Mouse (Mus musculus): Measurements from ENCODE around the gene Hes6. TPM values are rescaled to one million over a fixed set of nuclear protein-coding genes. Genes with fewer than 3 reads are reported as not detected.

Hes6 gene
- polyA plus RNA-seq, 1 experiment from 2014 or later = 61.5 TPM

DNA sequence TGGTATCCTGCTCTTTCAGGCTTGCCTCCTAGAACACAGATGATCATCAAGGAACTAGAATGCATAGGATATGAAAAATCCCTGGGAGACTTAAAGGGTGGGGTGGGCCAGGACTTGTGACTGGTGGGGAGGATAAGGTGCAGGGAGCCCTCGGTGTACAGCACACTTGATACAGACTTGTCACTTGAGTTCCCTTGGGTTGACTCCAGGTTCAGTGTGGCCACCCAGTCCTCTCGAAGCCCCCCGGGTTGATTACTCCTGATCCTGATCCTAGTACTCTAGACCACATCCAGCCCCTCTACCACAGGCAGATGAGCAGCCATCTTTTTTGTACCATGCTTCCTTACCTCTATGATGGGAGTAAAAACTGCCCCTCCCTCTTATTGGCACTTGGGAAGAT, 41.1 kb upstream of the Hes6 start:
- Histone ChIP-seq H3K9ac (peak overlapping the region; percentile 48; the same call in 1 of the 2 replicates), H3K36me3 (peaks cover 2% of the 10 kb centered on the region; the same call in 1 of the 2 replicates), H3K9me3 (no peaks in the 10 kb centered on the region), H3K4me3 (no peak overlapping the region), H3K4me1 (peaks cover 89% of the 10 kb centered on the region), H3K27ac (replicated peaks) (peak overlapping the region; percentile 76; the same call in 1 of the 2 replicates), H3K4me2 (no peak overlapping the region), H3K27me3 (replicated peaks) (no peaks in the 10 kb centered on the region)
- WGBS = 82% methylated on average over 3 of the region's 3 CpGs
- ATAC-seq (ENCODE audit: extremely low read depth, insufficient number of reproducible peaks, low FRiP score, low TSS enrichment) = no peak

DNA sequence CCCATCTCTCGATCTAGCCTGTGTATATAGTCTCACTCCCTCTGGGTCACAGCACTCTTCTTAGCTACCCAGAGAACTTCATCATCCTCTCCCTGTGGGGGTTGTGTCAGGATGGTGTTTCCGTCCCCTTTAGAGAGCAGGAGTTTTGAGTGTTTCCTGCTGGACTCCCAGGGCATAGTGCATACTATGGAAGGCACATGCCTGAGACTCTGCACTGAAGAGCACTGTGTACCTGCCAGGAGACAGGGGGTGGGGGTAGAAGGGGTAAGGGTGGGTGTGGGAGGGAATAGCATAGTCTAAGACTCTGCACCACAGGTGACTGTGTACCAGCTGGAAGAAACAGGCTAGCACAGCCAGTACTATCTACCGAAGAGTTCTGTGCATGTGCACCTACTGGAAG, 40.5 kb upstream of the Hes6 start:
- Histone ChIP-seq H3K36me3 (peaks cover 2% of the 10 kb centered on the region; the same call in 1 of the 2 replicates), H3K4me3 (no peak overlapping the region), H3K4me1 (peaks cover 91% of the 10 kb centered on the region), H3K27me3 (replicated peaks) (no peaks in the 10 kb centered on the region), H3K27ac (replicated peaks) (no peak overlapping the region), H3K4me2 (no peak overlapping the region), H3K9ac (0 out of 2 replicates have a peak overlapping the region, but pooled peaks have one; percentile 7), H3K9me3 (no peaks in the 10 kb centered on the region)
- no peak for ATAC-seq (ENCODE audit: extremely low read depth, insufficient number of reproducible peaks, low FRiP score, low TSS enrichment)
- WGBS = 65% methylated on average over 3 of the region's 3 CpGs

DNA sequence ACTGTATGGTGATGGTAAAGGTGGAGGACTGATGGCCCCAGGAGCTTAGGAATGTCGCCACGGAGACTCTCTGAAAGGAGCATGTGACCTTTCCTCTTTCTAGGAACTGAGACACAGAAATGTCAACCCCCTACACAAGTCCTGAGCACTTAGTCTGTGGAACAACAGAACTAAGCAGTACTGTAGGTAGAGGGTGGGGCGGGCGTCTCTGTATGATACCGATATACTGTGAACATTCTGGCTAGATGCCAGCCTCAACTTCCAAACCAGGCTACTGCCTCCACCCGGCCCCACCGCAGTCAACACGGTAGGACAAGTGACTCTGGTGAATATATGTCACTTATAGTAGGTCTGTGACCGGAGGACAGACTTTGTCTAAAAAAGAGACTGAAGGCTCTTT, 40.1 kb upstream of the Hes6 start:
- H3K27me3 ChIP-seq (replicated peaks) = no peaks in the 10 kb centered on the region
- peaks cover 95% of the 10 kb centered on the region for H3K4me1 ChIP-seq
- no peak overlapping the region for H3K4me3 ChIP-seq
- ATAC-seq (ENCODE audit: extremely low read depth, insufficient number of reproducible peaks, low FRiP score, low TSS enrichment) = no peak
- H3K36me3 ChIP-seq = peaks cover 2% of the 10 kb centered on the region; the same call in 1 of the 2 replicates
- no peak overlapping the region for H3K9ac ChIP-seq
- no peak overlapping the region for H3K27ac ChIP-seq (replicated peaks)
- WGBS = 57% methylated on average over 9 of the region's 9 CpGs
- no peak overlapping the region for H3K4me2 ChIP-seq
- no peaks in the 10 kb centered on the region for H3K9me3 ChIP-seq

DNA sequence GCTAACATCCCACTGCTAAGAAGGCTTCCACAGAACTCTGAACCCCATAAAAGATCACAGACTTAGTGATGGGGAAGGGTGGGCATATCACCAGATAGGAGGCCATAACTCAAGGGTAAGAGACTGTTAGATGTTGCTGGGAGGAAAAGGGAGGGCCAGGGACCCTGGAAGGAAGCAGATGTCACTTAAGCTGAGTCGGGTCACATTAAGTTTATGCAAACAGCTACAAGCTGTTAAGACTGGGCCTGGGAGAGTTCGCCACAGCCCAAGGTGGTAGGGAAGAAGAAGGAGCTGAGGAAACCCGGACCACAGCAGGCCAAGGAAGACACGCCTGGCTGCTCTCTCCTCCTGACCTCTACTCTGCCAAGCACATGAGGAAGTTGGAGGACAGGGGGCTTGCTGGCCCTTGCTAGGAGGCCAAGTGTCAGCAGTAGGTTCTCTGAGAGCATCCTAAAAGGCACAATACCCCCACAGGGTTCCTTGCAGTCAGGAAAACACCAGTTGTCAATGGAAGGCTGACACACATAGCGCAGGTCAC, 37.8 kb upstream of the Hes6 start:
- WGBS = 58% methylated on average over 5 of the region's 5 CpGs
- no peak for ATAC-seq (ENCODE audit: extremely low read depth, insufficient number of reproducible peaks, low FRiP score, low TSS enrichment)
- Histone ChIP-seq H3K27me3 (replicated peaks) (no peaks in the 10 kb centered on the region), H3K4me1 (peaks cover 86% of the 10 kb centered on the region), H3K9ac (no peak overlapping the region), H3K27ac (replicated peaks) (peak overlapping the region; percentile 2), H3K4me3 (no peak overlapping the region), H3K36me3 (peaks cover 13% of the 10 kb centered on the region), H3K9me3 (peaks cover 6% of the 10 kb centered on the region), H3K4me2 (no peak overlapping the region)

DNA sequence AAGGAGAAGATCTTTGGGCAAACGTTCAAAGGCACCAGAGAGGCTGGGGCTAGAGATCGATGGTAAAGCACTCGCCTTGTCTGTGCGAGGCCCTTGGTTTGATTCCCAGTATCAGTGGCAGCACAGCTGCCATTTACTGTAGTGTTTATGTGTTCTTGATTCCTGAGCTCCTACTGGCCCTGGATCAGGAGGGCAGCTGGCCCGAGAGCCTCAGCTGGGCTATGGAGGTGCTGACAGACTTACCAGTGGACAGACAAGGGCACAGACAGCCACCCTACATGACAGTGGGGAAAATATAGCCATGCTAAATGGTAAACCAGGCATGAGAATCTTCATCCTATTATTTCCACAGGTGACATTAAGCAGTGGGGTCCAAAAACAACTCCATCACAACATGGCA, 37.0 kb upstream of the Hes6 start:
- ATAC-seq (ENCODE audit: extremely low read depth, insufficient number of reproducible peaks, low FRiP score, low TSS enrichment) = no peak
- Histone ChIP-seq H3K9ac (no peak overlapping the region), H3K4me1 (peaks cover 86% of the 10 kb centered on the region), H3K36me3 (peaks cover 13% of the 10 kb centered on the region), H3K27ac (replicated peaks) (0 out of 2 replicates have a peak overlapping the region, but pooled peaks have one; percentile 2), H3K9me3 (peaks cover 6% of the 10 kb centered on the region), H3K4me3 (no peak overlapping the region), H3K27me3 (replicated peaks) (no peaks in the 10 kb centered on the region), H3K4me2 (no peak overlapping the region)
- WGBS = 71% methylated on average over 5 of the region's 5 CpGs

DNA sequence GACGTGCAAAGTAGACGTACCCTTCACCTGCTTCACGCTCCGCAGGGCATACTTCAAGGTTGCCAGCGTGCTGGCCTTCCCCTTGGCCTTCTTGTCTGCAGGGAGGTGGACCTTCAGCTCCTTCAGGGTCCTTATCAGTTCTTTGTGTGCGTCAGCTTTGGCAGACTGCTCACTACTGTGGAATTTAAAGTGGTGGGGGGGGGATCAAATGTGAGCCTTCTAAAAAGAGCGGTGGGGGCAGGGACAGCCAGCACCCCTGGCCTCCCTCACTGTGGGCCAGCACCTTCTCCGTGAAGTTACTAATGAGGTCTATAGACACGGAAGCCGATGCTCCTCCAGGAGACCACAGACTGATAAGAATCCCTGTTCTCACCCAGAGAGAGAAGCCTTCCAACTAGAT, 34.9 kb upstream of the Hes6 start:
- Histone ChIP-seq H3K4me3 (no peak overlapping the region), H3K9me3 (peaks cover 6% of the 10 kb centered on the region), H3K27me3 (replicated peaks) (no peaks in the 10 kb centered on the region), H3K4me1 (peaks cover 70% of the 10 kb centered on the region), H3K36me3 (peaks cover 28% of the 10 kb centered on the region), H3K27ac (replicated peaks) (peak overlapping the region; percentile 83), H3K9ac (peak overlapping the region; percentile 52), H3K4me2 (peak overlapping the region; percentile 45)
- WGBS = 30% methylated on average over 10 of the region's 10 CpGs
- peak; percentile 43; the same call in 1 of the 2 replicates for ATAC-seq (ENCODE audit: extremely low read depth, insufficient number of reproducible peaks, low FRiP score, low TSS enrichment)

DNA sequence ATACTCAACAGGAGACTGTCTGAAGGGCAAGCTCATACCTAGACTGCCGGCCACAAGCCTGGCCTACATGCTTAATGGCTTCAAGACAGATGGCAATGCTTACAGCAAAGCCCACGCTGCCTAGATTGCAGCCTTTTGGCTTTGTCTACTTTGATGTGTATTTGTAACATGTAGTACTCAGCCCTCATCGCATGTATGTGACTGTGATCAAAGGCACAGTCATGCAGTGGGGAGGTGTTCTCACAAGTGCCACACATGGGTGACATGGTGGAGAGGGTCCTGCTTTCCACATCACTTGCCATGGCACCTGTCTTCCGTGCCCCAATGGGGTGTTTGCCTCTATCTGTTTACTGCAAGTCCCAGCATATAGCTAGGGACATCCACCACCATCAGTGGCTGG, 32.7 kb upstream of the Hes6 start:
- H3K27me3 ChIP-seq (replicated peaks) = no peaks in the 10 kb centered on the region
- H3K4me1 ChIP-seq = peaks cover 52% of the 10 kb centered on the region
- ATAC-seq (ENCODE audit: extremely low read depth, insufficient number of reproducible peaks, low FRiP score, low TSS enrichment) = no peak
- WGBS = 80% methylated on average over 4 of the region's 4 CpGs
- peaks cover 6% of the 10 kb centered on the region for H3K9me3 ChIP-seq
- H3K9ac ChIP-seq = peak overlapping the region; percentile 37; the same call in 1 of the 2 replicates
- no peak overlapping the region for H3K4me3 ChIP-seq
- H3K36me3 ChIP-seq = peaks cover 46% of the 10 kb centered on the region
- H3K4me2 ChIP-seq = no peak overlapping the region
- H3K27ac ChIP-seq (replicated peaks) = peak overlapping the region; percentile 80

DNA sequence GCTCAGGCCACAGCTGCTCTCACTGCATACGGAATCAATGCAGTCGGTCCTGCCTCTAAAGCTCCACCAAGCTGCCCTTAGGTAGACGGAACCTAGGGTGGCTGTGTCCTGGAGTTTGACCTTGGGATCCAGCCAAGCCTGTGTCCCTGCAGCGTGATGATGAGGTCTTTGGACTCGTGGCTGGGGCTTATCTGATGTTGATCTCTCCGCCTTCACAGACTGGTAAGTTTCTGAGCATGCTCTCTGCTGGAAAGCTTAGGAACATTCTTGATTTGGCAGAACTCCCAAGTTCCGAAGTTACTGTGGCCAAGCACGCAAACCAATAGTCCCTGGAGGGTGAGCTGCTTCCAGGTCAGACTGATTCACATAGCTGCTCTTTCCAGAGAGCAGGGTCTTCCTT, 32.2 kb upstream of the Hes6 start:
- ATAC-seq (ENCODE audit: extremely low read depth, insufficient number of reproducible peaks, low FRiP score, low TSS enrichment) = no peak
- Histone ChIP-seq H3K27me3 (replicated peaks) (no peaks in the 10 kb centered on the region), H3K9me3 (peaks cover 6% of the 10 kb centered on the region), H3K36me3 (peaks cover 51% of the 10 kb centered on the region), H3K4me3 (no peak overlapping the region), H3K4me1 (peaks cover 47% of the 10 kb centered on the region), H3K4me2 (no peak overlapping the region), H3K9ac (peak overlapping the region; percentile 37; the same call in 1 of the 2 replicates), H3K27ac (replicated peaks) (peak overlapping the region; percentile 80)
- WGBS = 33% methylated on average over 8 of the region's 8 CpGs

DNA sequence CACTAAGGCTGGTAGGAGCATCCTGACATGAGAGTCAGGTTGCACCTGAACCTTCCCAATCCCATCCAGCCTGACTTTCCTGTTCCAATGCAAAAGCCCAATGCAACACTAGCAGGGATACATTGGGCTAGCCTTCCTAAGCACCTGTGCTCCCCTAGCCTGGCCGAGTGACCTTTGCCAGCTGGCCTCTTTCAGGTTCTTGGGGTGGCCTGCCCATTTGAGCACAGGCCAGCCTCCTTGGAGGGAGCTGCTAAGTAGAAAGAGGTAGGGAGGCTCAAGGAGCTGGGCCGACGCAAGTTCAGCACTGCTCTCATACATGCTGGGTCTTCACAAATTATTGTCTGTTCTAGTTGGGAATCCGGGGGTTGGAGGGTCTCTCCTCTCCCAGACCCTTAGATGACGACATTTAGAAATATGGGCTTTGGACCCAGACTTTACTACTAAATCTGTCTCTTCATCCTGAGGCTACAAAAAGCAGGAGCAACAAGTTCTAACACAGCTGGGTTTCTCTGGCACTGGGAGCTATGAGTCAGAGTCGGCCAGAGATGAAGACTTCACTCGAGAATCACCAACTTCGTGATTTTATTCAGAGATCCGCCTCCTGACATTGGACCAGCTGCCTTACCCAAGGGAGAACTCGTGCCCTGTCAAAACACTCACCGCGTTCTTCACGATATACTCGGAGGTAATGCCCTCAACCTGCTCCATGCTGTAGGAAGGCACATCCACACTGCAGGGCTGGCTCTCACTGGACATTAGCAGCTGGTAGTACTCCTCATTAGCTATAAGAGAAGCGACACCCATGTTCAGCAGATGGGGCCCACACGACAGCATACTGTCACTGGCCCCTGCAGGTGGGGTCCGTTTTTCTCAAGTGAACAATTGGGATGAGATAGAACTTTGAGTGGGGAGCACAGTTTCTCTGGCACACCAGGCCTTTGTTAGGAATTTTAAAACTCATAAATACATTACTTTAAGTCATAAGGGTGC, 31.3 kb upstream of the Hes6 start:
- Histone ChIP-seq H3K4me3 (no peak overlapping the region), H3K36me3 (peaks cover 58% of the 10 kb centered on the region), H3K9me3 (peaks cover 6% of the 10 kb centered on the region), H3K4me1 (peaks cover 38% of the 10 kb centered on the region), H3K27ac (replicated peaks) (peak overlapping the region; percentile 80), H3K9ac (0 out of 2 replicates have a peak overlapping the region, but pooled peaks have one; percentile 37), H3K4me2 (no peak overlapping the region), H3K27me3 (replicated peaks) (no peaks in the 10 kb centered on the region)
- ATAC-seq (ENCODE audit: extremely low read depth, insufficient number of reproducible peaks, low FRiP score, low TSS enrichment) = no peak
- 86% methylated on average over 17 of the region's 17 CpGs for WGBS

DNA sequence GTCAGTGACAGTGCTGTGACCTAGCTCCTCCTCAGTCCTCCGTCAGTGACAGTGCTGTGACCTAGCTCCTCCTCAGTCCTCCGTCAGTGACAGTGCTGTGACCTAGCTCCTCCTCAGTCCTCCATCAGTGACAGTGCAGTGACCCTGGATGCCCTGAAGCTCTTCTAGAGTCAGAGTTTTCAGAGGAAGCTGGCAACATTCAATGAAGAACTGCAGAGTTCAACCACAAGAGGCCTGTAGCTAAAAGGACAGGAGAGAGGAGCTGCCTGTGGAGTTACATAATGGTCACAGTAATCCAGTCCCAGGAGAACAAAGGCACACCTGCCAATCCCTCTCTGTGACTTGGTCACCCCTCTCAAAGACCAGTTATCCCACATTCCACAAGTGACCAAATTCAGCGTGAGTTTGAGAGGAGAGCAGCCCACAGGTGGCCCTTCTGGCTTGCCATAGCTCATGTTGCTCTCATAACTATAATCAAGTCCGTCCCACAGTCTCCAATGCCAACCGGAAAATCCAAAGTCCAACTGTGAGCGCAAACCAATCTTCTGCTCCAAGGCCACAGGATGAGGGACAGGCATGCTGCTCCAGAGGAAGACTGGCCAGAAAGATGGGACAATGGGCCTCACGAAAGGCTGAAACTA, 28.6 kb upstream of the Hes6 start:
- H3K4me3 ChIP-seq = no peak overlapping the region
- H3K9me3 ChIP-seq = peaks cover 4% of the 10 kb centered on the region
- H3K36me3 ChIP-seq = peaks cover 76% of the 10 kb centered on the region
- H3K27me3 ChIP-seq (replicated peaks) = no peaks in the 10 kb centered on the region
- H3K27ac ChIP-seq (replicated peaks) = no peak overlapping the region
- 78% methylated on average over 7 of the region's 7 CpGs for WGBS
- no peak overlapping the region for H3K9ac ChIP-seq
- peaks cover 16% of the 10 kb centered on the region for H3K4me1 ChIP-seq
- no peak overlapping the region for H3K4me2 ChIP-seq
- no peak for ATAC-seq (ENCODE audit: extremely low read depth, insufficient number of reproducible peaks, low FRiP score, low TSS enrichment)

DNA sequence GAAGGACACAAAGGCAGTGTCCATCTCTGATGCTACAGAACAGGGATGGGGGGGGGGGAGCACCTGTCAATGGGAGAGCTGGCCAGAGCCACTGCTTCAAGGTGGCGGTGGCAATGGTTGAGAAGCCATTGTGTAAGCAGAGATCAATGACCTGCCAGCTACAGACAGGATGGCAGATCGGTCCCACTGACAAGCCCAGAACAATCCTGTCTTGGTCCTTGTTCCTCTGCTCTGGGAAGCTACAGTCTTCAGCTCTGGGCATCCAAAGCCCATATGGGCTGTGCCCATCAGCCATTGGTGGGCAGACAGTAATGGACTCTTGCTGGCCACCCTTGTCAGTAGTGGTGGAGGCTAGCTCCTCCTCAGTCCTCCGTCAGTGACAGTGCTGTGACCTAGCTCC, 28.0 kb upstream of the Hes6 start:
- no peak overlapping the region for H3K4me3 ChIP-seq
- WGBS = 93% methylated on average over 3 of the region's 3 CpGs
- H3K27ac ChIP-seq (replicated peaks) = no peak overlapping the region
- no peak for ATAC-seq (ENCODE audit: extremely low read depth, insufficient number of reproducible peaks, low FRiP score, low TSS enrichment)
- H3K4me2 ChIP-seq = no peak overlapping the region
- H3K36me3 ChIP-seq = peaks cover 71% of the 10 kb centered on the region
- no peaks in the 10 kb centered on the region for H3K9me3 ChIP-seq
- peaks cover 19% of the 10 kb centered on the region for H3K4me1 ChIP-seq
- no peaks in the 10 kb centered on the region for H3K27me3 ChIP-seq (replicated peaks)
- no peak overlapping the region for H3K9ac ChIP-seq

All from heart, embryonic 13.5 days (tissue).